Mouse (Mus musculus): ENCODE data around the gene Slco3a1. TPM values are rescaled to one million over a fixed set of nuclear protein-coding genes. Genes with fewer than 3 reads are reported as not detected.

Gene Slco3a1
- total RNA-seq, 1 experiment: 9.0 TPM

GRCm38 (mm10) chr7:74383040-74383666, 171.4 kb downstream of the Slco3a1 start:
- in situ Hi-C loops (cut with MboI; ENCODE audit: low sequenced_read_pairs in 2 of 2, unreplicated experiment in 2 of 2): no loop called here
- Histone ChIP-seq H3K9ac (ENCODE audit: insufficient read depth, low read depth, low read length, poor library complexity, severe bottlenecking) (no peak overlapping the region), H3K4me3 (ENCODE audit: insufficient read depth in 1 of 2, low read depth in 1 of 2, low read length in 2 of 2, poor library complexity in 1 of 2, severe bottlenecking in 1 of 2) (no peak overlapping the region), H3K27ac (ENCODE audit: insufficient read depth, low read depth, low read length, poor library complexity, severe bottlenecking) (no peak overlapping the region), H3K9me3 (ENCODE audit: control insufficient read depth, insufficient read depth, low read depth, low read length) (no peaks in the 10 kb centered on the region), H3K36me3 (ENCODE audit: control insufficient read depth, insufficient read depth, low read length, poor library complexity, severe bottlenecking) (no peaks in the 10 kb centered on the region), H3K4me1 (ENCODE audit: control insufficient read depth in 2 of 2, insufficient read depth in 2 of 2, low read length in 2 of 2, poor library complexity in 1 of 2) (no peaks in the 10 kb centered on the region)
- no peak for TF ChIP-seq ZNF384 (IDR thresholded peaks at IDR 0.05; ENCODE audit: low read depth, low read length)
- no peak for TF ChIP-seq HCFC1 (IDR thresholded peaks at IDR 0.05; ENCODE audit: borderline replicate concordance, insufficient read depth, low read length)
- TF ChIP-seq CHD2 (IDR thresholded peaks at IDR 0.05; ENCODE audit: low read depth, low read length): no peak
- DNase-seq (ENCODE audit: low read depth, low spot score): no peak

- no peak overlapping the region for H3K9ac ChIP-seq (ENCODE audit: insufficient read depth, low read depth, low read length, poor library complexity, severe bottlenecking)
- in situ Hi-C loops (cut with MboI; ENCODE audit: low sequenced_read_pairs in 2 of 2, unreplicated experiment in 2 of 2): no loop called here
- H3K9me3 ChIP-seq (ENCODE audit: control insufficient read depth, insufficient read depth, low read depth, low read length): no peaks in the 10 kb centered on the region
- no peaks in the 10 kb centered on the region for H3K4me1 ChIP-seq (ENCODE audit: control insufficient read depth in 2 of 2, insufficient read depth in 2 of 2, low read length in 2 of 2, poor library complexity in 1 of 2)
- H3K4me3 ChIP-seq (ENCODE audit: insufficient read depth in 1 of 2, low read depth in 1 of 2, low read length in 2 of 2, poor library complexity in 1 of 2, severe bottlenecking in 1 of 2): no peak overlapping the region
- no peak for TF ChIP-seq HCFC1 (IDR thresholded peaks at IDR 0.05; ENCODE audit: borderline replicate concordance, insufficient read depth, low read length)
- no peak for TF ChIP-seq ZC3H11A (IDR thresholded peaks at IDR 0.05; ENCODE audit: borderline replicate concordance, low read depth, low read length)
- TF ChIP-seq ZNF384 (IDR thresholded peaks at IDR 0.05; ENCODE audit: low read depth, low read length): no peak
- no peak for TF ChIP-seq CHD2 (IDR thresholded peaks at IDR 0.05; ENCODE audit: low read depth, low read length)
- TF ChIP-seq MAFK (IDR thresholded peaks at IDR 0.05; ENCODE audit: insufficient read depth, low read depth, low read length): no peak
- no peaks in the 10 kb centered on the region for H3K36me3 ChIP-seq (ENCODE audit: control insufficient read depth, insufficient read depth, low read length, poor library complexity, severe bottlenecking)
- DNase-seq (ENCODE audit: low read depth, low spot score): no peak
- H3K27ac ChIP-seq (ENCODE audit: insufficient read depth, low read depth, low read length, poor library complexity, severe bottlenecking): no peak overlapping the region
Observed at GRCm38 (mm10) chr7:74382286-74382685, 172.3 kb downstream of the Slco3a1 start.

DNA sequence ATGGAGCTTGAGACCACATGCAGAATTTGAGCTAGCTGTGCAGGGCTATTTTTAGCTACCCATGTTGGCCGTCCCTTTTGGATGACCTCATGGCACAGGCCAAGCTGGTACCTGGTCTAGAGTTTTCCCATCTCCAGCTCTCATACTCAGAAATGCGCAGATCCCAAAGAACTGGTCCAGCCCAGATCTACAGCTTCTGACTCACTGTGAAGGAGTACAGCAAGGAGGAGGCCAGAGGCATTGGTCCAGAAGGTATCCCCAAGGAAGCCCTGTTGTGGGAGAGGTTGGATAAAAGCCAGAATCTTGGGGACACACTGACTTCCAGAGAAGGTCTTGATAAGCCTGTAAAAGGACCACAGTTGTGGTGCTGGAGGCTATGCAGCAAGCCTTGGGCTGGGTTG, 172.7 kb downstream of the Slco3a1 start:
- Histone ChIP-seq H3K9me3 (ENCODE audit: control insufficient read depth, insufficient read depth, low read depth, low read length) (no peaks in the 10 kb centered on the region), H3K27ac (ENCODE audit: insufficient read depth, low read depth, low read length, poor library complexity, severe bottlenecking) (no peak overlapping the region), H3K9ac (ENCODE audit: insufficient read depth, low read depth, low read length, poor library complexity, severe bottlenecking) (no peak overlapping the region), H3K36me3 (ENCODE audit: control insufficient read depth, insufficient read depth, low read length, poor library complexity, severe bottlenecking) (no peaks in the 10 kb centered on the region), H3K4me1 (ENCODE audit: control insufficient read depth in 2 of 2, insufficient read depth in 2 of 2, low read length in 2 of 2, poor library complexity in 1 of 2) (no peaks in the 10 kb centered on the region), H3K4me3 (ENCODE audit: insufficient read depth in 1 of 2, low read depth in 1 of 2, low read length in 2 of 2, poor library complexity in 1 of 2, severe bottlenecking in 1 of 2) (no peak overlapping the region)
- TF ChIP-seq ZC3H11A (IDR thresholded peaks at IDR 0.05; ENCODE audit: borderline replicate concordance, low read depth, low read length) (no peak), HCFC1 (IDR thresholded peaks at IDR 0.05; ENCODE audit: borderline replicate concordance, insufficient read depth, low read length) (no peak), MAFK (IDR thresholded peaks at IDR 0.05; ENCODE audit: insufficient read depth, low read depth, low read length) (no peak), ZNF384 (IDR thresholded peaks at IDR 0.05; ENCODE audit: low read depth, low read length) (no peak), CHD2 (IDR thresholded peaks at IDR 0.05; ENCODE audit: low read depth, low read length) (no peak)
- DNase-seq (ENCODE audit: low read depth, low spot score): no peak
- in situ Hi-C loops (cut with MboI; ENCODE audit: low sequenced_read_pairs in 2 of 2, unreplicated experiment in 2 of 2): no loop called here

GRCm38 (mm10) chr7:74381051-74381450, 173.5 kb downstream of the Slco3a1 start:
- H3K27ac ChIP-seq (ENCODE audit: insufficient read depth, low read depth, low read length, poor library complexity, severe bottlenecking): no peak overlapping the region
- H3K4me3 ChIP-seq (ENCODE audit: insufficient read depth in 1 of 2, low read depth in 1 of 2, low read length in 2 of 2, poor library complexity in 1 of 2, severe bottlenecking in 1 of 2): no peak overlapping the region
- no peak overlapping the region for H3K9ac ChIP-seq (ENCODE audit: insufficient read depth, low read depth, low read length, poor library complexity, severe bottlenecking)
- no peak for DNase-seq (ENCODE audit: low read depth, low spot score)
- no peaks in the 10 kb centered on the region for H3K4me1 ChIP-seq (ENCODE audit: control insufficient read depth in 2 of 2, insufficient read depth in 2 of 2, low read length in 2 of 2, poor library complexity in 1 of 2)
- in situ Hi-C loops (cut with MboI; ENCODE audit: low sequenced_read_pairs in 2 of 2, unreplicated experiment in 2 of 2): no loop called here
- no peaks in the 10 kb centered on the region for H3K36me3 ChIP-seq (ENCODE audit: control insufficient read depth, insufficient read depth, low read length, poor library complexity, severe bottlenecking)
- no peaks in the 10 kb centered on the region for H3K9me3 ChIP-seq (ENCODE audit: control insufficient read depth, insufficient read depth, low read depth, low read length)
- no peak for TF ChIP-seq HCFC1 (IDR thresholded peaks at IDR 0.05; ENCODE audit: borderline replicate concordance, insufficient read depth, low read length)
- no peak for TF ChIP-seq ZNF384 (IDR thresholded peaks at IDR 0.05; ENCODE audit: low read depth, low read length)
- TF ChIP-seq CHD2 (IDR thresholded peaks at IDR 0.05; ENCODE audit: low read depth, low read length): no peak
- TF ChIP-seq ZC3H11A (IDR thresholded peaks at IDR 0.05; ENCODE audit: borderline replicate concordance, low read depth, low read length): no peak
- no peak for TF ChIP-seq MAFK (IDR thresholded peaks at IDR 0.05; ENCODE audit: insufficient read depth, low read depth, low read length)

GRCm38 (mm10) chr7:74377909-74378308, 176.7 kb downstream of the Slco3a1 start:
- DNase-seq (ENCODE audit: low read depth, low spot score): no peak
- TF ChIP-seq HCFC1 (IDR thresholded peaks at IDR 0.05; ENCODE audit: borderline replicate concordance, insufficient read depth, low read length) (no peak), MAFK (IDR thresholded peaks at IDR 0.05; ENCODE audit: insufficient read depth, low read depth, low read length) (no peak), ZNF384 (IDR thresholded peaks at IDR 0.05; ENCODE audit: low read depth, low read length) (no peak)
- in situ Hi-C loops (cut with MboI; ENCODE audit: low sequenced_read_pairs in 2 of 2, unreplicated experiment in 2 of 2): loop anchor here in 1 of 2 experiments (10.0 kb wide), 1 partner anchor 327 kb away; no protein-coding TSS in a partner anchor

More at GRCm38 (mm10) chr7:74377909-74378308, 176.7 kb downstream of the Slco3a1 start:
- H3K4me1 ChIP-seq (ENCODE audit: control insufficient read depth in 2 of 2, insufficient read depth in 2 of 2, low read length in 2 of 2, poor library complexity in 1 of 2): no peaks in the 10 kb centered on the region
- H3K36me3 ChIP-seq (ENCODE audit: control insufficient read depth, insufficient read depth, low read length, poor library complexity, severe bottlenecking): no peaks in the 10 kb centered on the region
- H3K4me3 ChIP-seq (ENCODE audit: insufficient read depth in 1 of 2, low read depth in 1 of 2, low read length in 2 of 2, poor library complexity in 1 of 2, severe bottlenecking in 1 of 2): no peak overlapping the region
- no peaks in the 10 kb centered on the region for H3K9me3 ChIP-seq (ENCODE audit: control insufficient read depth, insufficient read depth, low read depth, low read length)
- H3K27ac ChIP-seq (ENCODE audit: insufficient read depth, low read depth, low read length, poor library complexity, severe bottlenecking): no peak overlapping the region
- no peak overlapping the region for H3K9ac ChIP-seq (ENCODE audit: insufficient read depth, low read depth, low read length, poor library complexity, severe bottlenecking)
